Mouse (Mus musculus) left cerebral cortex, postnatal 36 days (tissue): Measurements from ENCODE around the gene Thbd. TPM values are rescaled to one million over a fixed set of nuclear protein-coding genes. Genes with fewer than 3 reads are reported as not detected.

ENCODE experiments used
- total RNA-seq, 2 experiments: library from RNA; stranded (reverse); gene quantifications; 2 replicates each; pipeline ENCODE4 v1.2.3; 2021

The Thbd gene
- total RNA-seq, 2 experiments from 2014 or later, result 7.1 to 13.5 TPM

Other genes starting within 250 kb of the Thbd start
- gene Sstr4, start 12.8 kb downstream of the Thbd start, total RNA-seq, result 10 to 100 TPM; 36.1 to 37.9 TPM
- gene Cd93, start 35.4 kb upstream of the Thbd start, total RNA-seq, result 1 to 10 TPM; 5.0 to 5.2 TPM